Mouse (Mus musculus) cerebellum, adult 2 months (tissue): ENCODE measurements at regions not wholly inside any gene's neighbourhood (a gene's known extent, or its start where the extent isn't known, plus 50 kb on each side); places are given as distances from the start of the nearest gene placed in this dataset.

ENCODE experiments used
- CTCF ChIP-seq: fragments of 200-500 bp; IDR thresholded peaks from 2 replicates; pipeline ENCODE4 v1.5.1; 2011; ENCODE audit warnings: low read depth, mild to moderate bottlenecking, control low read depth, low read length, moderate library complexity, borderline replicate concordance; ENCODE audit not compliant: insufficient read depth
- POLR2A ChIP-seq: fragments of 200-500 bp; IDR thresholded peaks from 2 replicates; pipeline ENCODE4 v1.6.1; 2011; ENCODE audit warnings: low read length, control low read depth, borderline replicate concordance; ENCODE audit not compliant: insufficient read depth

GRCm38 (mm10) chr9:90698439-90698838, 427.8 kb upstream of the Tbc1d2b start:
- TF ChIP-seq CTCF (no peak), POLR2A (no peak)
